Mouse (Mus musculus) MEL (cell line): ENCODE data around the gene Tmem145.

Experiments
- CHD1 ChIP-seq: IDR thresholded peaks from 2 replicates; pipeline ENCODE4 v1.6.1; 2012; ENCODE audit warnings: low read depth, mild to moderate bottlenecking, inconsistent platforms, low read length, improper control_type of control experiment
- CTCF ChIP-seq, 3 experiments: IDR thresholded peaks in 2 of 3; conservative IDR thresholded peaks in 1 of 3; 2 replicates each; pipeline ENCODE4 v1.5.1; 2011 to 2012; ENCODE audit warnings: low read length in 3 of 3, low read depth in 2 of 3, mild to moderate bottlenecking in 2 of 3, improper control_type of control experiment in 1 of 3, inconsistent platforms in 1 of 3, mixed read lengths in 1 of 3, moderate library complexity in 1 of 3; ENCODE audit not compliant: control insufficient read depth in 1 of 3, insufficient read depth in 1 of 3, poor library complexity in 1 of 3, severe bottlenecking in 1 of 3
- EP300 ChIP-seq, 2 experiments: IDR thresholded peaks; 2 replicates each; pipeline ENCODE4 v1.6.1; 2011; ENCODE audit warnings: improper control_type of control experiment in 2 of 2, low read length in 2 of 2, low read depth in 1 of 2, mild to moderate bottlenecking in 1 of 2
- GABPA ChIP-seq: IDR thresholded peaks from 2 replicates; pipeline ENCODE4 v1.6.1; 2012; ENCODE audit warnings: low read depth, mild to moderate bottlenecking, inconsistent platforms, low read length, improper control_type of control experiment, moderate library complexity
- MAFK ChIP-seq: IDR thresholded peaks from 2 replicates; pipeline ENCODE4 v1.6.1; 2011; ENCODE audit warnings: low read depth, mild to moderate bottlenecking, low read length, improper control_type of control experiment, borderline replicate concordance
- MEF2A ChIP-seq: IDR thresholded peaks from 2 replicates; pipeline ENCODE4 v1.6.1; 2014; ENCODE audit warnings: low read depth, mild to moderate bottlenecking, inconsistent platforms, low read length, improper control_type of control experiment; ENCODE audit not compliant: poor library complexity, insufficient replicate concordance, severe bottlenecking; ENCODE audit errors: extremely low read depth
- POLR2A ChIP-seq, 2 experiments: IDR thresholded peaks; 2 replicates each; pipeline ENCODE4 v1.6.1; 2011 to 2012; ENCODE audit warnings: low read length in 2 of 2, mild to moderate bottlenecking in 2 of 2, control low read depth in 1 of 2, improper control_type of control experiment in 1 of 2, low read depth in 1 of 2, moderate library complexity in 1 of 2; ENCODE audit not compliant: control insufficient read depth in 1 of 2, insufficient read depth in 1 of 2, poor library complexity in 1 of 2
- POLR2AphosphoS2 ChIP-seq: IDR thresholded peaks from 2 replicates; pipeline ENCODE4 v1.6.1; 2011; ENCODE audit warnings: low read length, improper control_type of control experiment
- RAD21 ChIP-seq: IDR thresholded peaks from 2 replicates; pipeline ENCODE4 v1.6.1; 2011; ENCODE audit warnings: mild to moderate bottlenecking, low read depth, low read length, improper control_type of control experiment
- TAL1 ChIP-seq: IDR thresholded peaks from 2 replicates; pipeline ENCODE4 v1.6.1; 2012; ENCODE audit warnings: mild to moderate bottlenecking, inconsistent platforms, low read length, moderate library complexity, mixed read lengths
- ZNF384 ChIP-seq: IDR thresholded peaks from 2 replicates; pipeline ENCODE4 v1.6.1; 2012; ENCODE audit warnings: low read depth, mild to moderate bottlenecking, inconsistent platforms, low read length, improper control_type of control experiment

GRCm38 (mm10) chr7:25273259-25274241 lies 32.4 kb upstream of the Tmem145 start:
- TF ChIP-seq POLR2A (IDR thresholded peaks at IDR 0.05; ENCODE audit: control insufficient read depth in 1 of 2, insufficient read depth in 1 of 2, low read depth in 1 of 2, low read length in 2 of 2, poor library complexity in 1 of 2) (peak; percentile 44 to 65; a peak in 2 of 4 replicates), ZNF384 (no peak), POLR2AphosphoS2 (peak; percentile 64), GABPA (no peak), CHD1 (peak; percentile 89; the same call in 1 of the 2 replicates), MAFK (0 out of 2 replicates have a peak, but pooled peaks have one; percentile 37), CTCF (IDR thresholded peaks at IDR 0.05 in 2 of 3, conservative IDR thresholded peaks at IDR 0.05 in 1 of 3; ENCODE audit: control insufficient read depth in 1 of 3, insufficient read depth in 1 of 3, low read depth in 2 of 3, low read length in 3 of 3, poor library complexity in 1 of 3, severe bottlenecking in 1 of 3) (no peak), RAD21 (no peak), EP300 (IDR thresholded peaks at IDR 0.05; ENCODE audit: low read depth in 1 of 2, low read length in 2 of 2) (peak; percentile 94 to 97), TAL1 (peak; percentile 70), MEF2A (peak; percentile 6; the same call in 1 of the 2 replicates)
